Mouse (Mus musculus) neural tube, embryonic 12.5 days (tissue): Measurements from ENCODE around the gene Tmem151a. TPM values are rescaled to one million over a fixed set of nuclear protein-coding genes. Genes with fewer than 3 reads are reported as not detected.

Source experiments
- ATAC-seq: fragments of 200-750 bp; cut with Nextera tagmentation; 2 replicates; pipeline ENCODE4 v1.8.0; 2017; ENCODE audit warnings: low read depth, mild to moderate bottlenecking, moderate TSS enrichment, moderate library complexity; ENCODE audit not compliant: low FRiP score
- H3K27ac ChIP-seq: fragments of 300-500 bp; sonication (generic); 2 replicates; pipeline ENCODE4 v1.5.1; 2016
- H3K27me3 ChIP-seq: fragments of 300-500 bp; sonication (generic); replicated peaks from 2 replicates; pipeline ENCODE4 v1.6.1; 2016; ENCODE audit warnings: mild to moderate bottlenecking
- H3K36me3 ChIP-seq: fragments of 300-500 bp; sonication (generic); 2 replicates; pipeline ENCODE4 v1.6.1; 2016; ENCODE audit warnings: mild to moderate bottlenecking
- H3K4me1 ChIP-seq: fragments of 300-500 bp; sonication (generic); 2 replicates; pipeline ENCODE4 v1.6.1; 2016
- H3K4me2 ChIP-seq: fragments of 300-500 bp; sonication (generic); replicated peaks from 2 replicates; pipeline ENCODE4 v1.6.1; 2016; ENCODE audit warnings: mild to moderate bottlenecking
- H3K4me3 ChIP-seq: fragments of 300-500 bp; sonication (generic); 2 replicates; pipeline ENCODE4 v1.5.1; 2016
- H3K9ac ChIP-seq: fragments of 300-500 bp; sonication (generic); 2 replicates; pipeline ENCODE4 v1.6.1; 2016; ENCODE audit warnings: mild to moderate bottlenecking
- H3K9me3 ChIP-seq: fragments of 300-500 bp; sonication (generic); 2 replicates; pipeline ENCODE4 v1.6.1; 2016; ENCODE audit warnings: mild to moderate bottlenecking
- WGBS: fragments of 180-500 bp; shearing (Covaris S2); methylation state at CpG from one replicate; pipeline ENCODE4 v1.1.7; 2016; 5-methylcytosine and 5-hydroxymethylcytosine counted together
- polyA plus RNA-seq: library from polyadenylated mRNA; unstranded; fragments of >200 nt; fragmentation: Nextera tagmentation; extraction: Ambion mirVana; gene quantifications from 2 replicates; pipeline ENCODE4 v1.2.1, GENCODE M21; 2016

Tmem151a gene
- polyA plus RNA-seq, 1 experiment from 2014 or later, result 2.8 TPM

DNA sequence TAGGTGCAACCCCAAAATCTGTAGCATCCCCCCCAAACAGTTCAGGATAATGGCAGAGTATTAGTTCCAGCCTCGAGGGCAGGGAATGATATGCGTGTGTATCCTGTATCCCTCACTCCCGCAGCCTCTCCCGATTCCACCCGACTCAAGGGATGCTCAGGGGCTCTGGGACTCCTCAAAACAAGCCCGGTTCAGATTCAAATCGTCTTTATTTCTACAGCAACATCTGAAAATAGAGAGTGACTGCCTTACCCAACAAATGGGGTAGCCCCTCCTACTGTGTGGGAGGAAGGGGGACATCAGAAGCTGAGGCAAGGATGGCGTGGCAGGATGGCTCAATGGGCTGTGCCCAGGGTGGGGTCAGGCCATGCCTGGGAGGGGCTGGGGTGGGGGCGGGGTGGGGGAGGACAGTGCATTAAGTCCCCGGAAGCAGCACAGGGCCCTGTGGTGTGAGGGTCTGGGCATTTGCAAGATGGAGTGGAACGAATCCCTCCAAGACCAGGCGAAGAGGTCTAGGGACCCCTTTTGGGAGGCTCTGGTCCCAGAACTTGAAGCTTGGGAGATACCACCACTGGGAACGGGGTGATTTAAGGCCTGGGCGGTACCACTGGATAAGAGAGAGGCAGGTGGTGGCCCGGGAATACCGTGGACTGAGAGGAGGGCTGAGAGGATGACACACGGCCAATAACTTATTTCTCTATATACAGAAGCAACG lies 22.4 kb upstream of the Tmem151a start:
- no peak for ATAC-seq
- WGBS, result 72% methylated on average over 18 of the region's 18 CpGs
- Histone ChIP-seq H3K9me3 (no peaks in the 10 kb centered on the region), H3K4me2 (no peak overlapping the region), H3K27me3 (no peaks in the 10 kb centered on the region), H3K36me3 (peaks cover 79% of the 10 kb centered on the region), H3K4me3 (no peak overlapping the region), H3K9ac (no peak overlapping the region; the same call in 1 of the 2 replicates), H3K27ac (no peak overlapping the region), H3K4me1 (peaks cover 10% of the 10 kb centered on the region)

DNA sequence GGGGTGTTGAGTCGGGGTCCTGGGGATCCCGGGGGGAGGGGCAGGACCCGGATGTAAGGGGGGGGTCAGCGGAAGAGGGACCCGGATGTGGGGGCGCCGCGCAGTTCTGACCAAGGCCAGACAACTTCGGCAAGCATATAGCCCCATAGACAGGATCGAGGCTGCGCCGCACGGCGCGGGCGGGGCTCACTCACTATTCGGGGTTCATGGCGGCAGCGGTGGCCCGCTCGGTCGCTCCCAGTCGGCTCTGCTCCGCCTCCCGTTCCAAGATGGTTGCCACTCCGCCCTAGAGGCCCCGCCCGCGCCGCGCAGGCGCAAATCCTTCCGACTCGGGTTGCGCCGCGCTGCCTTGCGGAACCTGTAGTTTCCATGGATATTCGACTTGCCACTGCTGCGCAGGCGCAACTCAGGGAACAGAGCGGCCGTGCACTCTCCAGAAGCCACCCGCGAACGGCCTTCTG lies 21.4 kb upstream of the Tmem151a start, which contains the start of gene Rab1b:
Gene Rab1b, minus strand, starts transcription at position 342 of the 461 bp plus-strand sequence.
- peak within 1 kb of the TSS; percentile 86 for H3K27ac ChIP-seq
- no peaks in the 10 kb centered on the region for H3K27me3 ChIP-seq
- WGBS, result under 1% methylated on average over 46 of the region's 46 CpGs
- H3K9me3 ChIP-seq, result no peaks in the 10 kb centered on the region
- H3K4me1 ChIP-seq, result peaks cover 10% of the 10 kb centered on the region
- peak within 1 kb of the TSS; percentile 65 for H3K4me3 ChIP-seq
- peak within 1 kb of the TSS; percentile 78 for H3K4me2 ChIP-seq
- peaks cover 79% of the 10 kb centered on the region for H3K36me3 ChIP-seq
- peak; percentile 94 for ATAC-seq
- peak within 1 kb of the TSS; percentile 80 for H3K9ac ChIP-seq

GRCm38 (mm10) chr19:5106074-5106473 lies 20.7 kb upstream of the Tmem151a start:
- WGBS, result 31% methylated on average over 9 of the region's 9 CpGs
- Histone ChIP-seq H3K36me3 (peaks cover 79% of the 10 kb centered on the region), H3K27ac (no peak overlapping the region), H3K9me3 (no peaks in the 10 kb centered on the region), H3K4me2 (peak overlapping the region; percentile 78), H3K9ac (peak overlapping the region; percentile 80), H3K4me3 (peak overlapping the region; percentile 65), H3K27me3 (no peaks in the 10 kb centered on the region), H3K4me1 (peaks cover 10% of the 10 kb centered on the region)
- 0 out of 2 replicates have a peak, but pooled peaks have one; percentile 11 for ATAC-seq

DNA sequence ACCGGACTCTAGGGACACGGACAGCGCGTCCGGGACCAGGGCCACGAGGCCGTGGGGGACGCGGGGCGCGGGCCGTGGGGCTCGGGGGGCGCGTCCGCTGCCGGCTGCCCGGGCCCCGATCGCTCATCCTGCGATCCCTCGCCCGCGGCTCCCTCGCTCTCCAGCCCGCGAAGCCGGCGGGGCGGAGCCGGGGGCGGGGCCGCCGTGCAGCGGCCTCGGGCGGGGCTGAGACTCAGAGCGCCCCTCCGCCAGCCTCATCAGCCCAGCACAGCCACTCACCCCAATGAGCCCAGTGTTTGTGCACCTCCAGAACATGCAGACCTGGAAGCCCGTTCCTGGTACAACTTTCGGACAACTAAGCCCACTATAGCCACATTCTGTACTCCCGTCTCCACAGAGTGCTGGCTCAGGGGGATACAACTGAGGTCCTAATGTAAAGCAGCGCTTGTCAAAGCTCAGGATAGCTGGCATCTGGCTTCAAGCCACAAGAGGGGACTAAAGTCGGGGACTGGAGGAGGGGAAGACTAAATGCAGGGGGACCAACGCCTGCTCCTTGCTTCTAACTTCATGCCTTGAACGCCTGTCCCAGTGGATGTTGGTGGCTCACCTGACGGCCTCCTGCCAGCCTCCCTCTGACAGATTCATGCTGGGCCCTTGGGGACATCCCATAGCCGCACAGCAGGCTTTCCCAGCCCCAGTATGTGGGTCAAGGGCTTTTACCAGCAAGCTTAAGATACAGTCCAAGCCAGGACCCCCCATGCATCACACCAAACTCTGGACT lies 13.2 kb upstream of the Tmem151a start, which contains the start of gene Cnih2:
Gene Cnih2, minus strand, starts transcription at position 159 of the 781 bp plus-strand sequence.
- Histone ChIP-seq H3K9ac (peak within 1 kb of the TSS; percentile 96), H3K4me1 (peaks cover 62% of the 10 kb centered on the region), H3K27ac (peak within 1 kb of the TSS; percentile 72), H3K27me3 (no peaks in the 10 kb centered on the region), H3K4me2 (peak within 1 kb of the TSS; percentile 97), H3K36me3 (peaks cover 50% of the 10 kb centered on the region), H3K4me3 (peak within 1 kb of the TSS; percentile 74), H3K9me3 (no peaks in the 10 kb centered on the region)
- WGBS, result 2% methylated on average over 41 of the region's 48 CpGs
- ATAC-seq, result peak; percentile 37

DNA sequence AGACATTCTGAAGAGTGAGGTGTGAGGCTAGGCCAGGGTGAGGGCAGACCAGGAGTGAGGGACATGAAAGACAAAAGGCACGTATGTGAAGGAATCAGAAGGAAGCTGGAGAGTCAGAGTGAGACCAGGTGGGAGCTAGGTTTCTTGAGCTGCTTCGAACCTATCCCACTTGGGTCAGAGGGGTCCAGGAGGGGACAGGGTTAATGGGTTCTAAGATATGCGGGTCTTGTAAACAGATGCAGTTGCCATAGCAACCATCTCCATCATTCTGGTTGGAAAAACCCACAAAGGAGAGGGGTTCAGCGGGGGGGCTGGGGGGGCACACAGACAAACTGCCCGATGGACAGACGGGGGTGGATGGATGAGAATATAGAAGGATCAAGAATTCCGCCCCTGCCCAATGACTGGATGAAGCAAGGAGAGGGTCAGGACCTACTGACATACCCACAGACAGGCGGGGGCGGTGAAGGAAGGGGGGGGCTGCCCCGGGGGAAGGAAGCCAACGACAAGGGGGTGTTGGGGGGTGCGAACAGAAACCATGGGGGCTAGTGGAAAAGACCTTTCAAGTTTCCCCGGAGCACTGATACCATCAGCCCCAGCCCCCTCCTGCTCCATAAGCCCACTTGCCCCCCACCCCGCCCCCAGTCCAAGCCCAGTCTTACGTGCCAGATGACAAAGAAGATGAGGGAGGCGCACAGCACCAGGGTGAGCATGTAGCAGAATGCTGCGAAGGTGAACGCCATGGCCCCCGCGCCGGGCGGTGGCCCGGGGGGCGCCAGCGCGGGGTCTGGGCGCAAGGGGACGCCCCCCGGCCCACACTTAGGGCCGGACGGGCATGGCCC lies 12.4 kb upstream of the Tmem151a start:
- WGBS, result 3% methylated on average over 29 of the region's 31 CpGs
- H3K9ac ChIP-seq, result peak overlapping the region; percentile 96
- peak overlapping the region; percentile 97 for H3K4me2 ChIP-seq
- H3K4me1 ChIP-seq, result peaks cover 66% of the 10 kb centered on the region
- ATAC-seq, result no peak
- H3K4me3 ChIP-seq, result peak overlapping the region; percentile 74
- no peaks in the 10 kb centered on the region for H3K27me3 ChIP-seq
- H3K9me3 ChIP-seq, result no peaks in the 10 kb centered on the region
- peak overlapping the region; percentile 72 for H3K27ac ChIP-seq
- H3K36me3 ChIP-seq, result peaks cover 50% of the 10 kb centered on the region

- no peak for ATAC-seq
- Histone ChIP-seq H3K27ac (0 out of 2 replicates have a peak overlapping the region, but pooled peaks have one; percentile 7), H3K27me3 (no peaks in the 10 kb centered on the region), H3K4me2 (peak overlapping the region; percentile 97), H3K4me3 (peak overlapping the region; percentile 74), H3K4me1 (peaks cover 70% of the 10 kb centered on the region), H3K36me3 (peaks cover 50% of the 10 kb centered on the region), H3K9ac (peak overlapping the region; percentile 96), H3K9me3 (no peaks in the 10 kb centered on the region)
- WGBS, result 11% methylated on average over 9 of the region's 9 CpGs
These were observed 10.7 kb upstream of the Tmem151a start for GRCm38 (mm10) chr19:5095887-5096474.

- Histone ChIP-seq H3K36me3 (peaks cover 47% of the 10 kb centered on the region), H3K4me3 (peak overlapping the region; percentile 27), H3K4me2 (peak overlapping the region; percentile 97), H3K9ac (peak overlapping the region; percentile 14; the same call in 1 of the 2 replicates), H3K27ac (peak overlapping the region; percentile 71; the same call in 1 of the 2 replicates), H3K4me1 (peaks cover 70% of the 10 kb centered on the region), H3K27me3 (no peaks in the 10 kb centered on the region), H3K9me3 (no peaks in the 10 kb centered on the region)
- ATAC-seq, result peak; percentile 29; the same call in 1 of the 2 replicates
- WGBS, result 39% methylated on average over 11 of the region's 11 CpGs
These were observed 9.6 kb upstream of the Tmem151a start for GRCm38 (mm10) chr19:5094746-5095417.

DNA sequence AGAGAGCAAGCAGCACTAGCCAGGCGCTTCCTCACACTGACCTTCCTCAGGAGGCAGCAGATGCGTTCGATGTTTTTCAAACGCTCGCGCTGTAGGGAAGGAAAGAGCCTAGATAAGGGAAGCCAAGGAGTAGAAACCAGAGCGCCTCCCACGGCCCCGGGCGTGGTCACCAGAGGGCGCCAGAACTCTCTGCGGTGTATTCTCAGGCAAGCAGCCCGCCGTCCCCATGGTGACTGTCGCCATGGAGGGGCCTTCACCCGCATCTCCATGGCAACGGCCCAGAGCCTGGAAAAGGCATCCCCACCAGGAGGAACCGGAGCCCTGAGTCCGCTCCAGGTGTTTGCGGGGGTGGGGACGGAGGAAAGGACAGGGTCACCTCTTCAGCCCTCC lies 8.9 kb upstream of the Tmem151a start:
- Histone ChIP-seq H3K4me3 (peak overlapping the region; percentile 27), H3K27me3 (no peaks in the 10 kb centered on the region), H3K4me1 (peaks cover 67% of the 10 kb centered on the region), H3K9me3 (no peaks in the 10 kb centered on the region), H3K36me3 (peaks cover 40% of the 10 kb centered on the region), H3K4me2 (peak overlapping the region; percentile 97), H3K27ac (peak overlapping the region; percentile 71; the same call in 1 of the 2 replicates), H3K9ac (0 out of 2 replicates have a peak overlapping the region, but pooled peaks have one; percentile 21)
- peak; percentile 69 for ATAC-seq
- under 1% methylated on average over 21 of the region's 21 CpGs for WGBS

DNA sequence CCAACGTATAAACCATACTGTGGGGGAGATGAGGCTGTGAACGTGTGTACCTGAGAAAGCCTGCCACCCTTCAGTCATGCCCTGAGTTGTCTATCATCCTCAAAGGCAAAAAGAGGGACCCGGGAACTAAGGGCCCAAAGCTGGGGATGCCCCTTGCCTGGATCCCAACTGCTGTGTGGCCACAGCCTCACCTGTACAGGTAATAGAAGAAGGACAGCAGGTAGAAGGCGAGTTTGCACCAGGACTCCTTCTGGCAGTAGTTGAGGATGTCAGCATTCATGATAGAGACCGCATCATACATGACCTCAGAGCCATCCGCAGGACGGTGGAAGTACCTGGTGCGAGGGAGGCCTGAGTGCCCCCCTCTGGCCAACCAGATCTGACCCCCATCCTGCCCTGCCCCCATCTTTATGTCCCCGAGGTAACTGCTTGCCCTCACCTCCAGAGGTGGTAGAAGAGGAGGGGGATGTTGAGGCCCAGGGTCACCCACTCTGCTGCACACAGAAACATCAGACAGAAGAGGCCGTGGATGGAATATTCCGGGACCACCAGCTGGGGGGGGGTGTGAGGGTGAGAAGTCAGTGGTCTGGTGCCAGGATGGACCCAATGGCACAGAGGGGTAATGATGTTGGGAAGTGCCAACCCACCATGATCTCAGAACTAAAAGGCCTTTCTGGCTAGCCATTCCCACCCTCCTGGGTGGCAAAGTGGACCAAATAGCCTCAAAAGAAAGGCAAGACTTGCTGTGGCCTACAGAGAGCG lies 8.3 kb upstream of the Tmem151a start:
- H3K9me3 ChIP-seq, result no peaks in the 10 kb centered on the region
- 74% methylated on average over 12 of the region's 12 CpGs for WGBS
- peaks cover 38% of the 10 kb centered on the region for H3K36me3 ChIP-seq
- peak overlapping the region; percentile 21; the same call in 1 of the 2 replicates for H3K9ac ChIP-seq
- H3K4me3 ChIP-seq, result peak overlapping the region; percentile 7; the same call in 1 of the 2 replicates
- H3K4me2 ChIP-seq, result peak overlapping the region; percentile 97
- H3K27me3 ChIP-seq, result no peaks in the 10 kb centered on the region
- no peak; the same call in 1 of the 2 replicates for ATAC-seq
- peaks cover 67% of the 10 kb centered on the region for H3K4me1 ChIP-seq
- H3K27ac ChIP-seq, result no peak overlapping the region

DNA sequence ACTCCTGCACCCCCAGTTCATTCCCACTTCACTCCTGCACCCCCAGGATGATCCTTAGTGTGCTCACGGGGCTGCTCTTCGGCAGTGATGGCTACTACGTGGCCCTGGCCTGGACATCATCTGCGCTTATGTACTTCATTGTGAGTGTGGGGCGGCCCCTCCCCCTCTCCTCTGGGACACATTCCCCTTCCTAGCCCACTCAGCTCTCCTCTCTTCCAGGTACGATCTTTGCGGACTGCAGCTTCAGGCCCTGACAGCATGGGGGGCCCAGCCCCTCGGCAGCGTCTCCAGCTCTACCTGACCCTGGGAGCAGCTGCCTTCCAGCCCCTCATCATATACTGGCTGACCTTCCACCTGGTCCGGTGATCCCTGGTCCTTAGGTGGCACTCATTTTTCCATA lies 6.8 kb upstream of the Tmem151a start:
- Histone ChIP-seq H3K27me3 (no peaks in the 10 kb centered on the region), H3K9ac (no peak overlapping the region), H3K36me3 (peaks cover 38% of the 10 kb centered on the region), H3K4me1 (peaks cover 58% of the 10 kb centered on the region), H3K4me3 (no peak overlapping the region), H3K4me2 (no peak overlapping the region), H3K9me3 (no peaks in the 10 kb centered on the region), H3K27ac (no peak overlapping the region)
- WGBS, result 83% methylated on average over 10 of the region's 10 CpGs
- ATAC-seq, result no peak
